Mouse (Mus musculus) frontal cortex, adult 2 months (tissue): Measurements from ENCODE around the gene Strip2. TPM values are rescaled to one million over a fixed set of nuclear protein-coding genes. Genes with fewer than 3 reads are reported as not detected.

Experiments used
- DNase-seq, 2 experiments: peaks; one replicate each; pipeline ENCODE4 v3.0.0; 2022; ENCODE audit warnings: low spot score in 1 of 2; ENCODE audit errors: extremely low spot score in 1 of 2
- polyA plus RNA-seq: library from polyadenylated mRNA; depleted of rRNA; stranded (reverse); fragments of >200 nt; gene quantifications from 2 replicates; pipeline ENCODE4 v1.2.3, GENCODE M21; 2012; rRNA removed

Gene Strip2
- polyA plus RNA-seq: 16.4 and 24.0 TPM in 2 replicates

DNA sequence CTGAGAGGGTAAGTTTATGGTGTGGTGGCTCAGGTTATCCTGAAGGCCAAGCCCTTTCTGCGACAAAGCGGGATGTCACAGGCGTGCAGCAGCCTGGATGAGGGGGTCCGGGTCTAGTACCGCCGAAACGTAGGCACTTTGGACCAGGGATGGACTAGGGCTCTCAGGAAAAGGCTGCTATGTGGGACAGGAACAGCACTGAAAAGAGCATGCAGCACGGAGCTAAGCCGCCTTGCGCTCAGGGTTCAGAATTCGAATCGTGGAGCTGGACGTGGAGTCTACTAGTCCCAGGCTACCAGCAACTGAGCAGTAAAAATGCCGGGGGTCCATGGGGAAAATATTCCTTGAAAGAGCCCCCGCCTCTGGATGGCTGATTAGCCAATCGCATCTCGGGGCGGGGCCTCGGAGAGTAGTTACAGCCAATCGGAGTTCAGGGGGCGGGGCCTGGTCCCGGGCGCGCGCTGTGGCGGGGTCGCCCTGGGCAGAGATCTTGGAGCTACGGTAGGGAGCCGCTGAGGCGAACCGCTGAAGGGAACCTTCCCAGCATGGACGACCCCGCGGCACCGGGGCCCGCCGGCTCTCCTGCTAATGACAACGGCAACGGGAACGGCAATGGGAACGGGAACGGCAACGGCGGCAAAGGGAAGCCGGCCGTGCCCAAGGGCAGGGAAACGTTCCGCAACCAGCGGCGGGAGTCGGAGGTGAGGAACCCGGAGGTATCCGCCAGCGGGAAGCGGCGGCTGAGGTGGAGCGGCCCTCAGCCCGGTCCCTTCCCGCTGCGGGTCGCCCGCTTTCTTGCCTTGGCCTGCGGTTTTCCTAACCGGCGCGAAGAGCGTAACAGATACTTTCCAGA lies at the start of gene Strip2:
Gene Strip2 (plus strand): TSS at position 483 of the 853 bp plus-strand sequence.
- peak; percentile 79 to 95 for DNase-seq

DNA sequence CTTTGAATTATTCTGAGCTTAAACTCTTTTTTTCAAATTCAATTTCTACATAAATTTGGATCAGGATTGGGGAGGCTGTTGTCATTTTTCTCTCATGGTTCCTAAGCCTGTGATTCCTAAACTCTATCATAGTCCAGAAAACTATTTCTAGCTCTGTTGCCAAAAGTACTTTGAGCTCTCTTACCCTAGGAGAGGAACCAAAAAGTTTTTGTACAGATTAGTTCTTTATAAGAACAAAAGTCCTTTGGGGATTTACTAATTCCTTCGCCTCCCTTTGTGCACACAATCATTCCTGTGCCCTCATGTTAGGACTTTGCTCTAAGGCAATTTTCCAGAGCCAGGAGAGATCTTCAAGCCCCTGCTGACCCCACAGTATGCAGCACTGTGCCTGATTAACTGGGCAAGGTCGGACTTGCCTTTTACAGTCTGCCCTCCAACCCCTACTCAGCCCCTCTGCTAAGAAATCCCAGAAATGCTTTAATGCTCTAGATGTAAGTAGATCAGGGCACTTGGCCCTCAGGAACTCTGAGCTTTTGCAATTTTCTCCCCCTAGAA lies 48.4 kb upstream of the Strip2 start:
- no peak for DNase-seq

DNA sequence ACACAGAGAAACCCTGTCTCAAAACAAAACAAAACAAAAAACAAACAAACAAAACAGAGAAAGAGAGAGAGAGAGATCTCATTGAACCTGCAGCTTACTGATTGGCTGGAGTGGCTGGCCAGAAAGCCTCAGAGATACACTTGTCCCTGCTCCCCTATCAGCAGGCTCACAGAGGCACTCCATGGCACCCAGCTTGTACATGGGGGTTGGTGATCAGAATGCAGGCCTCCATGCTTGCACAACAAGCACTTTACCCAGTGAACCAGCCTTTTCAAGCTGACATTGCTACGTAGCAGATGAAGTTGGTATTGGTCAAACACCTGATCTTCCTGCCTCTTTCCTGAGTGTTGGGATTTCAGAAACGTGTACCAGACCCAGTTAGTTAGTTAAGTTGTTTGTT lies 43.2 kb upstream of the Strip2 start:
- DNase-seq: no peak

DNA sequence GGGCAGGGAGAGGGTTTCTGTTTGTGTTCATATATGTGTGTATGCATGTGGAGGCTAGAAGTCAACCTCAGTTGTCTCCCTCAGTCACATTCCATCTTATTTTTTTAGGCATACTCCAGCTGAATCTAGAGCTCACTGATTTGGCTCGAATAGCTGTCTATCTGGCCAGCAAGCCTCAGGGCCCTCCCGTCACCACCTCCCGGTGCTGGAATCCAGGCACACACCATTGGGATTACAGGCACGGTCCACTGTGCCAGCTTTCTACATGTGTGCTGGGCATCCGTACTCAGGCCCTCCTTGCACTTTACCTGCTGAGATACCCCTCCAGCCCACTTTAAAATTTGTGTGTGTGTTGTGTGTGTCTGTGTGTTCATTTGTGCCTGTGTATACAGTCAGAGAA lies 41.2 kb upstream of the Strip2 start:
- DNase-seq: no peak

DNA sequence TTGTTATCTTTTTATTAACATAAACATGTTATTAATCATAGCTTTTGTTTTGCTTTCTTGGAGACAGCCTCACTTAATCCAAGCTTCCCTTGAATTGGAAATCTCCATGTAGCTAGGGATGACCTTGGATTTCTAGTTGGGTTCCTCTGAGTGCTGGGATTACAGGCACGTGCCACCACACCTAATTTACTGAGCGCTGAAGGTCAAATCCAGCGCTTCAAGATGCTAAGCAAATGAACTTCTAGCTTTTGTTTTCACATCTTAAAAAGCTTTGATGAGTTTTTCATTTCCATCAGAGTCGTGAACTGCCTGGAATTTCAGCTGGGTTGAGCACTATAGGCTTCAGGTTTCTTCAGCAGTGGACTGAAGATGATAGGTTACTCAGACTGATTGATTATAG lies 40.0 kb upstream of the Strip2 start:
- DNase-seq: no peak

DNA sequence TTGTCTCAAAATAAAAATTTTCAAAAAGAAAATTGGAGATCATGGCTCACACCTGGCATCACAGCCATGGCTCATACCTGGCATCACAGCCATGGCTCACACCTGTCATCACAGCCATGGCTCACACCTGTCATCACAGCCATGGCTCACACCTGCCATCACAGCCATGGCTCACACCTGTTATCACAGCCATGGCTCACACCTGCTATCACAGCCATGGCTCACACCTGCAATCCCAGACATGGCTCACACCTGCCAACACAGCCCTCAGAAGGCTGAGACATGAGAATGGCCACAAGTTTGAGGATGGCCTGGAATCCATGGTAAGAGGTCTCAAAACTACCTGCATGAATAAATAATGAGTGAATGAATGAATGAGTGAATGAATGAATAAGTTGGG lies 37.2 kb upstream of the Strip2 start:
- no peak for DNase-seq

DNA sequence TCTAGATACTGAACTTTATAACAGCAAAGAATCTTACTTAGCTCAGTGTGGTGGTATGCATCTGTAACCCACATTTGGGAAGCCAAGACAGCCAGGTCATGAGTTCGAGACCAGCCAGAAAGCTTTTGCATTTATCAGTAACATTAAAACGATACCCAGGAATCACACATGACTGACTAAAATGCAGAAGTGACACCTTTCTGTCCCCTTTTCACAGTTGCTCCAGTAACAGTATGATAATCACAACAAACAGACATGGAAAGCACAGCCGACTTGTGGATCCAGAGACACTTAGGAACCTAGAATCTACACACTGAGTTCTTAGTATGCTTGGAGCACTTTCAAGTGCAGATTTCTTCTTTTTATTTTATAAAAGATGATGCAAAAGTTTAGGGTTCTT lies 36.0 kb upstream of the Strip2 start:
- DNase-seq: no peak

DNA sequence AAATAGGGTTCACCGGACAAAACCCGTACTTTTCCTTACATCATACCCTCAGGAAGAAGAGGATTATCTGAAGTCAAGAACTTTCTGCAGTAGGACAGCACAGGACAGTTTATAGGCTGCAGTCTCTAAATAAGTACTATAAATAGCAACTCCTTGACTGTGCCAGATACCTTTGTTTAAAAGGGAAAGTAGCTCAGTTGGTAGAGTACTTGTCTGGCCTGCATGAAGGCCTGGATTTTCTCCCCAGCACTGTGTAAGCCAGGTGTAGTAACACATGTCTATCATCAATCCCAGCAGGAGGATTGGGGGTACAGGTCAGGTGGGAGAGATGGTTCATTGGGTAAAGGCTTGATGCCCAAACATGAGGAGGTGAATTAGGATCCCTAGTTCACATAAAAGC lies 34.9 kb upstream of the Strip2 start:
- DNase-seq: no peak

DNA sequence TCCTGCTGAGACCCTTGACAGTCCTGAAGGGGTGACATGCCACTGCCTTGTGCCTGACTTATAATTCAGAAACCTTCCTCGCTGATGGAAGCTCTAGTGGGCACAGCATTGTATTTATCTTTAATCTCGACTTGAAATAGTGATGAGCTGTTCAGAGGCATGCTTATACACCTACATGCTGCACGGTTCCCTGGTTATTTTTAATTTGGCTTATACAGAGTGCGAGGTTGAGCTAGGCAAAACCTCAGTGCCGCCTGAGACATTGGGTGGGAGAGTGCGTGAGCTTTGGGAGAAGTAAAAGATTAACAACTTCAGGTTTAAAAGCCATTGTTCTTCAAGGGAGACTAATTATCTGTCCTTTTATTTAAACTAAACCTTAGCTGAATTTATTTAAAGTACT lies 33.9 kb upstream of the Strip2 start:
- peak; percentile 31 to 56 for DNase-seq

DNA sequence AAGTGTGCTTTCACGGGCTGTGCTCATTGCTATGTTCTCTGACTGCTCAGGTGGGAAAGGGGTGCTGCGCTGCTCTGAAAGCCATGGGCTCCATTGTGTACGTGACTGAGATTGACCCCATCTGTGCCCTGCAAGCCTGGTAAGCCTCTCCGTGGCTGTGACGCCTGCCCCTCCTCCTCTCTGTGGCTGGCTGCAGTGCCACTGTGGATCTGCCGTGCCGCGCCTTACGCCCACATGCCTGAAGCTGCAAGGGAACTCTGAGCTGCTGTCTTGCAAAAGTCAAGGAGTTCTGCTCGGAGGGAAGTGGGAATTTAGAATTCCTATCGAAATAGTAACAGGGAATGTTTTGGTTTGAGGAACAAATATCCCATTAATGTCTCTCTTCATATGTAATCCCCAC lies 25.7 kb upstream of the Strip2 start:
- peak; percentile 61 to 82 for DNase-seq

DNA sequence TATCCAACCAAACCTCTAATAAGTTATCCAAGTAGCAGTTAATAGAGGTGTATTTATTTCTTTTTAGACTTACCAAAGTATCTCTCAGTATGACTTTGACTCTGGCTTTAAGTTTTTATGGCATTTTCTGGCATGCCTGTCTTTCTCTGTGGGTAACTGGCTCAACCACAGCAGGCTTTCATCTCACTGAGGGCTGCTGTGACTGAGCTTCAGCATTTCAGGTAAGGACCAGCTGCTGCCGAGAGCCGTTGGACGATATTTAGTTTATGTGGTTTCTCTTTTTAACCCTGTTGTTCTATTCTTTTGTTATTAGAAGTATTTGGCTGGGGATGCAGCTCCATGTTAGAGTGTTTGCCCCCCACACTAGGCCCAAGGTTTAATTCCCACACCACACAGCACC lies 19.8 kb upstream of the Strip2 start:
- DNase-seq: no peak

DNA sequence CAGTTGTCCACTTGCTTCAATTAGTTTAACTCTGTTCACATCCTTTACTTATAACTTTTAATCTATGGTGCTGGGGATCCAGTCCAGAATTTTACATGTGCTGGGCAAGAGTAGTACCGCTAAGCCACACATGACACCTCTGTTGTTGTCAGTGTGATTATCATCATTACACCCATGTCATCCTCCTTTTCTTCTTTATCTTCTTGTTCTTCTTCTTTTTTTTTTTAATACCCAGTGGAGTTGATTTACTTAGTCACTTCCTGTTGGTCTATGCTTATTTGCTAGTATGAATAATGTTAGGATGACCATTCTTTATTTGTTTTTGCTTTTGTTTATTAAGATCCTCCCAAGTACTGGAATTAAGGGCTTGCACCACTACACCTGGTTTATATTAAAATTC lies 15.4 kb upstream of the Strip2 start:
- no peak for DNase-seq

DNA sequence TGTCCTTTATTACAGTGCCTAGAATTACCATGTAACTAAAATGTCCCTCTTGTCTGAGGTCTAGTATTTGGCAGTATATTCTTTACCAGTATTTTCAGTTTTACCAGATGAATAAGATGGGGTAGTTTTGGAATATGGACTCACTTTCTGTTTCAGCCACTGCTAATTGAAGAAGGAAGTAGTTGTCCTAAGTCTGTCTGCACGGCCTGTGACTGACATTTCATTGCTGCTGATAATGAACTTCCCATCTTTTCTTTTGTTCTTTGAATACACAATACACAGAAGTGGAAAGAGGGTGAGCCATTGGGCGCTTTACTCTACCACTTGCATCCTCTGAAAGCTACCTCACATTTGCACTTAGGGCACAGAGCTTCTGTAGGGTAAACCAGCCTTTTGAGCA lies 14.6 kb upstream of the Strip2 start:
- DNase-seq: no peak

DNA sequence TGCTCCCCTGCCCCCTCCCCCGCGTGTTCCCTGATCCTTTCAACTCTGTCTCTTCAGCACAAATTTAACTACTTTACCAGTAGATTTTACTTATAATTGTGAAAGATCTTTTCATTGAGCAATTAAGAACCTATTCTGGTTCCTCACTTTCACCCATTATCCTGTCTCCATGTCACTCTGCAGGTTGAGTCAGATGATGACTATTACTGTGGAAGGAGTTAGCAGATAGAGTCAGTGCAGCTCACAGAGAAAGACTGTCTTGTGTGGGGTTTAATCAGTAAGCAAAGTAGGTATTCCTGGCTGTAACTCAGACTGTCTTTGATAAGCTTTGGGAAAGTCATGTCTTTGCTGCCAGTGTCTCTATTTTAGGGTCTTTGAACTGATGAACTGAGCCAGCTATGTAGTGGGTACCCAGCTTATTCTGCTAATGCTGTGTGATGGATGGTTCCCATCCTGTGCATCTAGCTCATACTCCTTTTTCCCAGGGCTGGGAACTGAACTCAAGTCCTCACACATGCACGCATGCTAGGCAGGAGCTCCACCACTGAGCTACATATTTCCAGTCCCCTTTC lies 13.4 kb upstream of the Strip2 start:
- DNase-seq: no peak

DNA sequence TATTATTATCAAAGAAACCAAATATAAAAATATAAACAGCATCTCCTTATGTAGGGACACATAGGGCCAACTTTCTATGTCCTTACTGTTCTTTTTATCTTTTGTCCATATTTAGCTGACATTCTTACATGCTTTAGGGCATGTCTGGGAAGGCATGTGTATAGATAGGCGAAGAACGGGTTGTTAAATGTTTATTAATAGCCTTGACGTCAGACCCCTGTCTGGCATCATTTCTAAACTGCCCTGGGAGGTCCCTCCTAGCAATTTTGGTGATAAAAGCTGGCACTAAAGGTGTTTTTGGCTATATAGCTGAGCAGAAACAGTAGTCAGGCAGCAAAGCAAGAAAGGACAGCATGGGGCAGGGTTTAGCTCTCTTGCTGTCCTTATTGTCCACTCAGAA lies 12.5 kb upstream of the Strip2 start:
- no peak for DNase-seq

DNA sequence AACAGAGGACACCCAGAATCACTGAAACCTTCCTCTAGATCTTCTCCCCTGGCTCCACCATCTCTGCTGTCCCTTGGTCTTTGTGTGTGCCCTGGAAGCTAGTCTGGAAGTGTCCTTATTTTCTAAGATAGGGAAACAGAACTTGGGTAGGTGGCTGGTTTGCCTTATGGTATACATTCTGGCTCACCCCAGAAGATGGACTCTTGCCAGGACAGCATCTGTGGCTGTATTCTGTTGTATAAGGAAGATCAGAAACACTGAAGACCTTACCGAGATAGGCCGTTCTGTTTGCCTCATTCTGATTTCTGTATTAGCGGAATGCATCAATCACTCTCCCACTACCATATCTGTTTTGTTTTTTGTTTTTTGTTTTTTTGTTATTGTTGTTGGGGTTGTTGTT lies 6.2 kb upstream of the Strip2 start:
- DNase-seq: no peak

DNA sequence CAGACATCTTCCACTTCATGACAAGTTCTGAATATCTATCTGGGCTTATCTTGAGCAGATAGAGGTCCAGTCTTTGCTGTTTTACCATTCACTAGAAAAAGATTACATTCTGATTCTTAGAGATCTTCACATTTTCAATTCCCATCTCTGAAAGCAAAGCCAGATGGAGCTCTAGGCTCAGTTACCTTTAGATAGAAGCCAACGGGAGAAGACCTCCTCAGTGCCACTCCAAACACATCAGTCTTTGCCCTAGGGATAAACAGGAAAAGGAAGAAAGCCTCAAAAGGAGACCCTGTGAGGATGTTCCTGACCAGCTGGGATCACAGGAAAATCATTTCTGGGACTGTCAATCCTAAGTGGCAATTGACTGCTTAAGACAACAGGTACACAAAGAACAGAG lies 3.1 kb upstream of the Strip2 start:
- peak in 1 of 2 experiments; percentile 19 for DNase-seq

DNA sequence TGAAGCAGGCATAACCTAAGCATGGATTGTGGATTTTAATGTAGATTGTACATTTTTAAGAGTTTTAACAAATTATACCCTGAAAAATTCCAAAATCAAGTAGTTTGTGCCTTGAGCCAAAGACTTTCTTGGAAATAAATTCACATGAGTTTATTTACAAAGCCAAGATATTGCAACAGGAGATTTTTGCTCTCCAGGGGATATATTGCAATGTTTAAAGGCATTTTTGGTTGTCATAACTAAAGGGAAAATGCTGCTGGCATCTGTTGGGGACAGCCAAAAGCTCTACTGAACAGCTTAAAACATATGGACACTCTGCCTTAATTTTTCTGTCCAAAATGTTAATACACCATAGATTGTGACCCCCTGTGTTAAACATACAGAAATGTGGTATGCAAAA lies 2.7 kb upstream of the Strip2 start:
- no peak for DNase-seq

DNA sequence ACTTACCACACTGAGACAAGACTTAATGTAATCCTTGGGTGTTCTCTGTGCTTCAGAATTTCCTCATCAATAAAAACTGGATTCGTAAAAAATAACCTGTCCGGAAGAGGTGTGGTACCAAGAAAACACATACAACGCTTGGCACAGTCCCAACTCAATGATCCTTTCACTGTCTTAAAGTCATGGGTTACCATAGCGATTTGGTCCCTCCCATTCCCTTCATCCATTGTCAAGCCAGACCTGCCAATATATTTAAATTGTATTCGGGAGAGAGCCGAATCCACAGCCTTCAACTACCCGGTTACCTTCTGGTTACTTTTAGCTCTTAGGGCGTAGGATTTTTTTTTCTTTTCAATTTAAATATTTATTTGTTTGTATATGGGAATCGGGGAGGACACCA lies 976 bp upstream of the Strip2 start:
- DNase-seq: no peak

DNA sequence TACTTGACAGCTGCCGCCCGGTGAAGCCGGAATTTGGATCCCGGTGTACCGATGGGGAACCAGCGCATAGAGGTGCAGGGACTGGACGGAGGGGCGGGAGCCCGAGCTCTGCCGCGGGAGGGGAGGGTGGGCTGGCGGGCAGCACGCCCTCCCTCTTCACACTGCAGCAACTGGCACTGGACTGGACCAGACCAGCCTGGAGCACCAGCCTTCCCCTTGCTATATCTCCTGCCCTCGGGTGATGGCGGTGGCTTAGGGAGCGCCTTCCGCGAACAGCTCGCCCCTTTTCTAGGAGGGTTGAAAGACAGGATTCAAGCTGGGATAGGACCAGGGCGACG lies 540 bp downstream of the Strip2 start:
- DNase-seq: no peak

DNA sequence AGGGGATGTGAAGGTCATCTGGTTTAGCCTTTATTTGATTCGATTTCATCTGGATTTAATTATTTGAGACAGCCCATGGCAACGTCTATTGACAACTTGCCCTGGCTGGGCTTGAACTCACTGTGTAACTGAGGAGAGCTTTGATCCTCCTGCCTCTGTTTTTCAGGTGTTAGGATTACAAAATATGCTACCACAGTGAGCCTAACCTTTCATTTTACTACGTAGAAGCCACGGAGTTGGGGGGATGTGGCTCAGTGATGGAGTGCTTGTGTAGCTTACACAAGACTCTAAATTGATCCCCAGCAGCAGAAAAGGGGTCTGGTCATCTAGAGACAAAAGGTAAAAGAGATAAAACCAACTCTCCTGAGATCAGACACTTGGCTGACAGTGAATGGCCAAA lies 1.1 kb downstream of the Strip2 start:
- no peak for DNase-seq

DNA sequence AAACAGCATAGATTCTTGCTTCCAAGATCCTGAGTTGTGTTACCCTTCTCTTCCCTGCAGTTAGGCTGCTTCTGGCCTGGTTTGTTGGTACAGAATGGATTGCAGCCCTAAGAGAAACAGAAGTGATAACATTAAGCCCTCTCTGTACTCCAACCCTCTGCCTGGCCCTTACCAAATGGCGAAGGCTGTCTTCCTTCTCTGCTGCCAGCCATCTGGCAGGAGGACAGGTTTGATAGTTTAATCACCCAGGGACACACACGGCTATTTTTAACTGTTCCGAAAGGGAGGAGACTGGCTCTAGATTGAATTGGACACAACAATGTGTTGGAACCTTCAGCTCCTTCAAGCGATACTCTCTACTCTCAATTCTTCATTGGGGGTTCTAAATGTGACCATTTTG lies 6.7 kb downstream of the Strip2 start:
- no peak for DNase-seq
